Mouse (Mus musculus) brain, embryonic 14.5 days (tissue): ENCODE measurements around the gene Ormdl3.

Experiments
- CTCF ChIP-seq: fragments of 200-500 bp; IDR thresholded peaks from 2 replicates; pipeline ENCODE4 v1.5.1; 2012; ENCODE audit warnings: inconsistent platforms, mild to moderate bottlenecking, moderate library complexity, borderline replicate concordance; ENCODE audit not compliant: insufficient read depth, insufficient read length; ENCODE audit errors: extremely low read depth
- POLR2A ChIP-seq: fragments of 200-500 bp; IDR thresholded peaks from 2 replicates; pipeline ENCODE4 v1.6.1; 2012; ENCODE audit warnings: mild to moderate bottlenecking, inconsistent platforms, borderline replicate concordance; ENCODE audit not compliant: poor library complexity, insufficient read depth, insufficient read length, severe bottlenecking; ENCODE audit errors: extremely low read depth

GRCm38 (mm10) chr11:98603953-98604352 is 16.8 kb upstream of the Ormdl3 start:
- TF ChIP-seq CTCF, result no peak
- TF ChIP-seq POLR2A, result no peak
